Mouse (Mus musculus): ENCODE measurements around the gene Umod. TPM values are rescaled to one million over a fixed set of nuclear protein-coding genes. Genes with fewer than 3 reads are reported as not detected.

The Umod gene
- total RNA-seq (2021), result not detected

DNA sequence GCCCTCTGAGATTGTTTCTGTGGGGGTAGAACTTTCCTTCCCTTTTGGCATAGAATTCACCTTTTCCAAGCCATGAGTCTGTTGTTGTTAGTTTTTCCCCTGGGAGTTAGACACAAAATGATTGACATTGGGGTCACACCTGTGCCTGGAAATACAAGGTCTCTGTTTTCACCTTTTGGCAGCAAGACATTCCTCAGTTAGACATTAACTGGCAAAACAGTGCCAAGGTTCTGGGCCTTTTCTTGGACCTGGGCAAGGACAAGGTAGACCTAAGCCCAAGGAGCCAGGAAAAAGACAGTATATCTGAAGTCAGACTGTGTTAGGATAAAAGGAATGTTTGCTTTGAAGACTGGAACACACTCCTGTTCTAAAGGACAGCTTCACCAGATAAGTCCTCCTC, at the start of gene Umod:
Gene Umod (minus strand): TSS at position 27 of the 400 bp plus-strand sequence.
- DNase-seq (ENCODE audit: low spot score), result no peak
- intact Hi-C loops (cut with DNase I), result no loop called here

DNA sequence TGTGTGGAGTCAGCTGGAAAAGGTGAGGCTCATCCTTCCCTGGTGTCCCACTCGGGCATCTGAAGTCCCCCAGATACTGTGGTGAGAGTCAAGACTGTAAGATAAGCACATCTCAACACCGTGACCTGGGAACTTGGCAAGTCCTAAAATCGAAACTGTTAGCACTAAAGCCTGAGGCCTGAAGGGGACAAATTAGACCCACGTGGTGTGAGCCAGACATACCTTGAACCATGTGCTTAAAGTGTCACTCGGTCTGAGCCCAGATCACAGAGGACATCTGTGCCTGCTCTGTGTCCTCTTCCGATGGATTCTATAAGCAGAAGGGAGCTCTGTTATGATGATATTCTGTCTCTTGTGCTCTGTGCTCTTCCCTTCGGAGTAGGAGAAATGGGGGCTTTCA, 49.5 kb upstream of the Umod start:
- DNase-seq (ENCODE audit: low spot score), result no peak
- intact Hi-C loops (cut with DNase I), result no loop called here

DNA sequence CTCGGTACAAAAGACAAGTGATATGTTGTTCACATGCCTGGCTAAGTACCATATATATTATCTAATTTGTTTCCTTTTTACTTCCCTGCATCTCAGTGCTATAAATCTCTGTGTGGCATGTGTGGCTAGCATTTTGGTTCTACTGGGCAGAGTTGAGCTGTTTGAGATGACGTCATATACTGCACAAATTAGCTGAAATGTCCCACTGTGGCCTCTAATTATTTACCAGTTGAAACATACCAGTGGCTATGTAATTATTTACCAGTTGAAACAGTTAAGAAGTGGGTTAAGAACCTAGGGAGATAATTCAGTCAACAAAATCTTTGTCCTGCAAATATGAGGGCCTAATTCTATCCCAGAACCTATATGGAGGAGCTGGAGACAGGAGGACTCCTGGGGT, 48.5 kb upstream of the Umod start:
- DNase-seq (ENCODE audit: low spot score), result no peak
- intact Hi-C loops (cut with DNase I), result no loop called here

DNA sequence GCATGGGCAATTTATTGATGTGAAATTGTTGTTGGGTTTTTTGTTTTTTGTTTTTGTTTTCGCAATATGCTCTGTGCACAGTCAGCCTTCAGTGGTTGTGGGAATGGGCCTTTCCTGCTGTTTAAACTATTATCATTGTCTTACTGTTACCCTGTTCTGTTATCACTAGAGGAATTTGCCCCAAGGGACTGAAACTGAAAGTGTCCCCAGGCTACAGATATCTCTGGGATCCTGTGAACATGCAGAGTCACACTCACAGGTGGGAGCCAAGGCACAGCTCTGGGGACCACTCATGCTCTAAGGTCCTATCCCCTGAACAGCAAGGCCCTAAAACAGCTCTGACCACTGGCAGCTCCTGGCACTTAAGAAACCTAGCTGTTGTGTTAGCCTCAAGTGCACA, 48.1 kb upstream of the Umod start:
- no peak for DNase-seq (ENCODE audit: low spot score)
- intact Hi-C loops (cut with DNase I), result no loop called here

DNA sequence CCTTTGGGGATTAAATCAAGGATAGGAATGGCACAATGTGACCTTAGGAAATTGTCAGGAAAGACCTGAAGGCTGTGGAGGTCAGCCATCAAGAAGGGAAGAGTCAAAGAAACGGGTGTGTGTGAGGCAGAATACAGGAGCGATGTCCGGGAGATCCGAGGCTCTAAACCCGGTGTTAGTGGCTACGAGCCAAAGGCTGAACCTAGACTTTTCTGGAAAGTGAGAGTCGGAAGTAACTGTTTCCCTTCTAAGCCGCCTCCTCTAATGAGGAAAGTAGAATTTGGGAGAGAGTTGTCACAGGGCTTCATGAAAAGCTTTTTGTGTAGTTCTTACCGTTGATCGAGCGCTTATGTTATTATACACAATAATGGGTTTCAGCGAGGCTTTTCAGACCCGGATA, 47.4 kb upstream of the Umod start:
- intact Hi-C loops (cut with DNase I), result no loop called here
- no peak for DNase-seq (ENCODE audit: low spot score)

DNA sequence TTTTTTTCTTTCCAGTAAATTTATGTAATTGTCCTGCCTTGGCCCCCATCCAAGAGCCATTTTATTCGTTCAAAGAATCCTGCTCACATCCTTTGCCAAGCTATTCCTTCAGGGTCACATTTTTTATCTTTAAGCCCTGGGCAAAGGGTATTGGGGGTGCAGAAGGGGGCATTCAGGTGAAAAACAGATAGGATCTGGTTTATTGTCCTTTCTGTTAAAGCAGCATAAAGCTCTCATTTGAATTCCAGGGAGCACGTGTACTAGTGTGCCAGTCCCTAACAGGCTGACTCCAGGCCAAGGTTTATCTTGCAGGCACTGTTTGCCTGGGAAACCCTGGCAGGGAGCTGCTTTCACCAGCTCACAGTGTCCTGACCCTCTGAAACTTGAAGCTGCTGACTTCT, 46.8 kb upstream of the Umod start:
- intact Hi-C loops (cut with DNase I), result no loop called here
- peak; percentile 17 for DNase-seq (ENCODE audit: low spot score)

DNA sequence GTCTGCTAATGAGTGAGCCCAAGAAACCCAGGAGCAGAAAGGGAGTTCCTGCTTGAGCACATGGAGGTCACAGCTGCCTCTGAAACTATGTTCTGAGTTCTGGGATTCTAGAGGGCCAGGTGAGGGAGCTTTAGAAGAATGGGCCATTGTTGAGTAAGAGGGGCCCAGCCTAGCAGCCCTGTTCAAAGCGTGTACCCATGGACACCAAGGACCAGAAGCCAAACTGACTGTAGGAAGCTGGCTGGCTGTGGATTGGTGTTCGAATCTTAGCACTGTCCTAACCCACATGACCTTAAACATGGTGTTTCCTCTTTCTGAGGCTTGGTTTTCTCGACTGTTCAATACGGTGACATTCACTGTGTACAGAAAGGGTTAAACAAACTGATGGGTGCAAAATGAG, 44.3 kb upstream of the Umod start, which contains the start of gene Pdilt:
Gene Pdilt (minus strand): TSS at position 101 of the 400 bp plus-strand sequence.
- intact Hi-C loops (cut with DNase I), result no loop called here

DNA sequence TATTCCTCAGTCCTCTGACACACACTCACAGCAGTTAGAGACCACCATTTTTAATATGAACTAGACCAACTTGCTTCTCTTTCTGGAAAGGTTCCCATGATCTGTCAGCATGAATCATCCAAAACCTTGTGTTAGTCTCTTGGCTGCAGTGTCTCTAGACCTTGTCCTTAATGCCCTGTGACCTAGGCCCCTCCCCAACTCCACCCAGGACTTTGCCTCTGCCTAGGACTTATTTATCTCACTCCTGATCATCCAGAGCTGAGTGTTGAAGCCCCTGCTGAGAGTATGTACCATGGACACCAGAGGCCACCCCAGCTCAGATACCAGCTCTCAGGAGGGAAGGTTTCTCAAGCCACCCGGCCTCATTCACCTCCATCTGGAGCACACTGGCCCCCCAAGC, 43.3 kb upstream of the Umod start:
- intact Hi-C loops (cut with DNase I), result no loop called here
- DNase-seq (ENCODE audit: low spot score), result no peak

More for the DNA sequence above, 44.3 kb upstream of the Umod start, which contains the start of gene Pdilt:
- no peak for DNase-seq (ENCODE audit: low spot score)

DNA sequence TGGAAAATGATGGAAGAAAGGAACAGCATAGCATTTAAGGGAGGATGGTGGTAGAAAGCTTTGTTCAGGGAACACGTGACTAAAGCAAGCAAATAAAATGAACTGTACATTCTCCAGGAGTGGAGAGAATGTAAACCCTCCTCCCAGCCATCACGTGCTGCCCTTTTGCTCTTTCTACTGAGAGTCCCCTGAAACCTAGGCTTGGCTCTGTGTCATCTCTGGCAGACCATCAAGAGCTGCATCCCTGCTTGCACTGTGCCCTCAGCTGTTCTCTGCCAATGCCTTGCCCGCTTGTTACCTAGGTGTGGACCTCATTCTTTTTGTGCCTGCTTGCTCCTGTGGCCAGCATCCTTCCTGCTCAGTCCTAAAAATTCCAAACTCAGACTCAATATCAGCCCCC, 42.7 kb upstream of the Umod start:
- intact Hi-C loops (cut with DNase I), result no loop called here

DNA sequence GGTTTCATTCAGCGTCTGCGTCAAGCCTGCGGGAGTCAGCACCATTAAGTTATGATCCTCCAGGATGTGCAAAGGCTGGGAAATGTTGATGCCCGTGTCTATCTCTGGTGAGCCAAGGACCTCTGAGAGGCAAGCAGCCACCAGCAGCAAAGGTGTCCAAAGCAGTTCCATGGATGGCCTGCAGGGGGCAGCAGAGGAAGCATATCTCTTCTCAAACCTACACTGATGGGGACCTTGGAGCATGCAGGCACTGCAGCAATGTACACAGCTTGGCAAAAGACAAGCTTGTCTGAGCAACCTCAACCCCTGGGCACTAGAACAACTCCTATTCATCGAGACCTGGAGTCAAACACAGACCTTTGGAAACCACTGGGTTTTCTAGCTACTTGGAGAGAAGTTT, 40.6 kb upstream of the Umod start:
- intact Hi-C loops (cut with DNase I), result loop anchor here (10.0 kb wide), 2 partner anchors 155 to 755 kb away; no protein-coding TSS in a partner anchor
- DNase-seq (ENCODE audit: low spot score), result no peak

More for the DNA sequence above, 42.7 kb upstream of the Umod start:
- DNase-seq (ENCODE audit: low spot score), result no peak

DNA sequence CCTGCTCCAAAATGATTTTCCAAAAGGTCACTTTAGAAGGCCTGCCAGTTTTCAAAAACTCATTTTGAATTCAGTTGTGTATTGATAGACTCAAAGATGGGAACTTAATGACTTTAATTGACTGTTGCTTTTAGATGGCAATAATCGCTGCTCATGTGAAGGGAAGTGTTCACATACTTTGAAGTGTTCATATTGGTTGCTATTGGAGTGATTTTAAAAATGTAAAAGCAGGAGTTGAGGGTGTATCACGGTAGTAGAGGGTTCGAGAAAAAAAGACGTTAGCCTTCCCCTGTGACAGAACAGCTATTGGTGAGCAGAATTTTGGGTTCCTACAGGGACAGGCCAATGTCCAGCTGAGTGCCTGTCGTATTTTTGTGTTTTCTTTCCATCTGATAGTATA, 40.1 kb upstream of the Umod start, which contains the start of gene Acsm5:
Gene Acsm5 (plus strand): TSS at position 301 of the 400 bp plus-strand sequence.
- DNase-seq (ENCODE audit: low spot score), result no peak
- intact Hi-C loops (cut with DNase I), result loop anchor here (10.0 kb wide), 2 partner anchors 156 to 754 kb away; no protein-coding TSS in a partner anchor

DNA sequence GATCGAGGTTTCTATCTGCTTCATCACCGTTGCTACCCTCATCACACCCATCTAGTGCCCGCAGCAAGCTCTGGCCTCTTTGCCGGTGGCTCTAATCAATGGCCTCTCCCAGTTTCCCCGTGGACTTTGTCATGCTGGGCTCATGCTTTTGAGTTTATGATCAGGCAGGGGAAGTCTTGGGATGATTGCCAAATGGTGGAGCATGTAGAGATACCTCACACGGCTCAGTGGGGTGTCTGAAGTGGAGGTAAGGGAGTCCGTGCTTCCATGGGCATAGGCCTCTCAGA, 37.1 kb upstream of the Umod start:
- intact Hi-C loops (cut with DNase I), result loop anchor here (10.0 kb wide), 2 partner anchors 159 to 751 kb away; no protein-coding TSS in a partner anchor
- no peak for DNase-seq (ENCODE audit: low spot score)

DNA sequence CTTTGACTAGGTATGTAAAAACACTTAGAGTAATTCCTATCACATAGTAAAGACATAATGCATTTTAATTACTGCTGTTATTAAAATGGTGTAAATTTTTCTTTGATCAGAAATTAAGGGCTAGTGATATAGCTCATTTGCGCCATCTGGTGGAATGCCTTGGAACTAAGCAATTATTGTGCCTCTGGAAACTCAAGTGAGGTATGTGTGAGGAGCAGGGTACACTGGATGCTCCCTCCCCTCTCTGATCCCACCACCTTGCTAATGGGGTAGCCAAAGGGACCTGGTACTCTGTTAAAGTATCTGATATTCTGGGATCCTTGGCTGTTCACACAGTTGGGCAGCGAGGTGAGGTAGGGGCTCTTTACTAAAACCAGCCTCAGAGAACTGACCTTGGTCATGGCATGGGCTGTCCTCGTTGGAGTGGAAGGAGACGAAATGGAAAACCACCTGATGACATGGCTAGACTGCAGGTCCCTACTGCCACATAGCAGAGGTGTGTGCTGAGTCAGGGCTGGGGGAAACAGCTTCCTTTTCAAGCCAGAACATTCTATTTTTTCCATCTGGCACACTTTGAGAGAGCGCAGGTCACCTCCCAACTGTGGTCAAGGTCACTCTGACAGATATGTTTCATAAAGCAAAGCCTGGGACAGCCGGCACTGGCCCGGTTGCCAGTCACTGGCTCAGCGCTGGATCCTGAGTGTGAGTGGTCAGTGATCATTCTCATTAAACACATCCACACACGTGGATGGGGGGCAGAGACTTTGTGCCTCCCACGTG, 36.6 kb upstream of the Umod start:
- intact Hi-C loops (cut with DNase I), result loop anchor here (1.0 to 10.0 kb wide), 3 partner anchors 159 to 751 kb away; no protein-coding TSS in a partner anchor
- DNase-seq (ENCODE audit: low spot score), result no peak

DNA sequence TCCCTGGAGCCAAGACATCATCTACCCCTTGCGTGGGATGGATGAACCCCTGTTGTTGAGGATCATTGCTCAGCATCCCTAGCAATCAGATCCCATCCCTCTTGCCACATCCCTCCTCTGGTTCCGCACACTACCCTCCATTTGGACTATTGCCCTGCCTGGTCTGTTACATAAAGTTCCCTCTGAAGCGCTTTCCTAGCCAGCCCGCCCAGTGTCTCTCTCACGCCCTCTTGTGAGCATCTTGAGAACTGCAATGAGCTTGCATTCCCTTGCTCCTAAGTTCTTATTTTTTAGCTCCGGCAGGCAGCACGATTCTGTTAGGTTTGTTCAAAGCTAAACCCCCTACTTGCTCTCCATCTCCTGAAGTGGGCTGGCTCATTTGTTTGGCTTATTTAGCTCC, 34.0 kb upstream of the Umod start:
- DNase-seq (ENCODE audit: low spot score), result no peak

DNA sequence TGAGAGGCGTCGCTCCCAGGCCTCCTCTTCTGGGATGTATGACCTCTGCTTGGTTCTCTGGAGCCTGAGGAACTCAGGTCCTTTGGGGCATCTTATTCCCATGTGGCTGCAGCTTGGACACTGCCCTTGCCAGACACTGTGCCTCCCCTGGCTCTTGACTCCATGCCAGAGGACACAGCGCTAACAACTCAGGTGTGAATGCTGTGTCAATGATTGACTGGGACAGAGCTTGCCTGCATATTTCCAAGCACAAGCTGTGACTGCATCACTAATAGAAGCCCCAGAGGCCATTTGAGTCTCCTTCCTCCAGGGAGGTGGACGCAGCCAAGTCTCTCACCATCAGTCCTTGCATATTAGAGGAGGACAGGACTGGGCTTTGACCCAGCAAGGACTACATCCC, 32.1 kb upstream of the Umod start:
- intact Hi-C loops (cut with DNase I), result loop anchor here (10.0 kb wide), 2 partner anchors 164 to 746 kb away; no protein-coding TSS in a partner anchor
- DNase-seq (ENCODE audit: low spot score), result no peak

More for the DNA sequence above, 34.0 kb upstream of the Umod start:
- intact Hi-C loops (cut with DNase I), result loop anchor here (10.0 kb wide), 2 partner anchors 162 to 748 kb away; no protein-coding TSS in a partner anchor

DNA sequence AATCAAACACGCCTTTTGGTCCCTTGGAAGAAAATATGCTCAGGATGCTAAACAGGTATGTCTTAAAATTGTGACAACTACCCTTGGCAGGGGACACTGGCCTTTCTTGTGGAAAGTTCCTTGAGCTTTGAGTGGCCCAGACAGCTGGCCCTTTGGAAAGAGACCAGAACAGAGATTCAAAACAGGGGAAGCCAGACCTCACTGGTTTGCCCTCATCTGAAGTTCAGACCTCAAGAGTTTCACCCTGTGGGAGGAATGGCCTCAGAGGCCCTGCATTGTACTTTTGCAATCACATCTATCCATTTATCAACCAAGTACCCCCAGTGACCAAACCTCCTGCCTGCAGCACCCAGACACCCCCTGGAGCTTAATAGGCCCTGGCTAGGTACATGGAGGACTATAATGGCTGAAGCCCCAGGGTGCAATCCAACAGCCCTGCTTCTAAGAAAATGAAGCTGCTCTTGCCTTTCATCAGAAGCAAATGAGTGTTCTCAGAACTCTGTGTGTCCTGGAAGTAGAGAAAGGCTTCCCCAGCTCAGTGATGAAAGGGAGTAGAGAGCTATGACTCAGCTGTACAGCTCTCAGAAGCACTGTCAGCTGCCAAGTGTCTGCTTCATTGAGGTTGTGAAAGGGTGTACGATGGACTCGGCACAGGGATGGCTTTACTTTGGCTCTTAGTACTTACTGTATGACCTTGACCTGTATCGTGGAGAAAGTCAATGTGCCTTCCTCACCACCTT, 11.1 kb upstream of the Umod start:
- DNase-seq (ENCODE audit: low spot score), result no peak
- intact Hi-C loops (cut with DNase I), result no loop called here

DNA sequence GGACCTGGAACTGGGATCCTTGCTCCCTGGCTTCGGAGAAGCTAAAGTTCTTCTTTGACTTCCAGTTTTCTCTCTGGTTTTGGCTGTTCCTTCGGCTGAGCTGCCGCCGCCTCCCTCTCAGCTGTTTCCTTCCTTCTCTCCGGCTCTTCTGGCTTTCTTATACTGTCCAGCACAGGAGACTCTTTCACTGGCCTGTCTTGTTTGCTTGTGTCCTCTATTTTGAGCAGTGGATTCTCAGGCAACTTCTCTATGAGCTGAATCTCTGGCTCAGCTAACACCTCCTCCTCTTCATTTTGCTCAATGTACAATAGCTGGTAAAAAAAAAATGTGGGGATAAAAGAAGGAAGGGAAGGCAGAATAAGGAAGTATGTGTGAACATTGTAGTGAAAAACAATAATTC, 7.6 kb upstream of the Umod start:
- DNase-seq (ENCODE audit: low spot score), result no peak
- intact Hi-C loops (cut with DNase I), result no loop called here

DNA sequence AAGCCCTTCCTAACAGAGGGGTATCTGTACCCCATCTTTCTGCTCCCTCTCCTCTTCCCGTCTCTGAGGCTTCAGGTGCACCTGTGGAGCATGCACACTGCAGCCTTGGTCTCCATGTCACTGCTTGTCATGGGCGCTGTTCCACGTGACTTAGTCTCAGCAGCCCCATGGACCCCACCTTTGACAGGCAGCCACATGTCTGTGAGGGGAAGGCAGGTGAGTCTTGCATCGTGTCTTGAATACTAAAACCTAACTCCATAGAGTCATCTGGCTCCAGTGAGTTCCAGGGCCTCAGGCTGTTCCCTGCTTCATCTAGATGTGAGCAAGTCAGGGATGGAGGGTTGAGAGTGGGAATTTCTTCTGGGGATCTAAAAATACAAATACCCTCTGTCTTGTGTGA, 5.1 kb upstream of the Umod start:
- no peak for DNase-seq (ENCODE audit: low spot score)
- intact Hi-C loops (cut with DNase I), result no loop called here

DNA sequence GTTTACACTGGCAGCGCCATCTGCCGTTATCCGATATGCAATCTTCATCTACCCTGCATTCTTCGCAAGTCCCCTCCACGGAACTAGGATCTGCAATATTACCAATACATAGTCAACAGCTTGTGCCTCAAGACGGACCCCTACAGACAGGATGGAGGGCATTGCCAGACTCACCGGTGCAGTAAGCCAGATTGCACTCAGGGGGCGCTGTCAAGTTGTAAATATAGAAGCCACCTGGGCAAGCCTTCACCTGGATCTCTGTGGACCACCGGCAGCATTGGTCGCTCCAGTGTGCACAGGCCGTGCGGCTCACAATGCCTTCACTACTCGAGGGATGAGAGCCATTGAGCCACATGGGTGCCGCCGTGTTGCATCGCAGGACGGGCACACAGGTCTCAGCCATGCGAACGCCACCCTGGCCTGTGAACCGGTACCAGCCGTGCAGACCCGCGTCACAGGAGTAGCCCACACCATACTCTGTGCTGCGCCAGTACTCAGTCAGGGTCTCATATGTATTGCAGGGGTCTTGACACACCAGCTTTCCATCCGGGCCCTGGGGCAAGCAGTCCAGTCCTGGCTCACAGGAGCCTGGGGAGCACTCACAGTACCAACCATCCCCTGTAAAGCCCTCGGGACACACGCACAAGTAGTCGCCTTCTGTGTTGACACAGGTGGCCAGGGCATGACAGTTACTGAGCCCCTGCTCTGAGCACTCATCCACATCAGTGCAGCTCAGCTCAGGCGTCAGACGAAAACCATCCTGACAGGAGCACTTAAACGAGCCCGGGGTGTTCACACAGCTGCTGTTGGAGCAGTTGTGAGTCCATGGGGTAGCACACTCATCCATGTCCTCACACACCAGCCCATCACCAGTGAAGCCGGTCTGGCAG, 2.3 kb downstream of the Umod start:
- no peak for DNase-seq (ENCODE audit: low spot score)
- intact Hi-C loops (cut with DNase I), result no loop called here

DNA sequence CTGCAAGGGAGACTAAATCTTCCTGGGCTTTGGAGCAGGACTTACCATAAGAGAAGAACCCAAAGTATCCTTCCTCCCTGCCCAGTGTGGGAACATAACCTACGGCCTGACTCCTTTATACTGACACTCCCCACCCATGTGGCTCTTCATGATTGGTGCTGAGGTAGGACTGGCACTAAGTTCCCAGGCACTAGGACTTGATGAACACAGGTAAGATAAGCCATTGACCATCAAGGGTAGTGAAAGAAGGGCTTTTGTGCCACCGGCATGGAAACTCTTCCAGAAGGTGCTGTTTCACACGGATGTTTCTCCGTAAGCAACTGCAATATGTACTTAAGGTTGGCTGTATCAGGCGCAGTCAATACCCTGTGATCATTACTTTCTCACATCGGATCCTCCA, 19.9 kb downstream of the Umod start, which contains the start of gene Gp2:
Gene Gp2 (minus strand): TSS at position 101 of the 400 bp plus-strand sequence.
- DNase-seq (ENCODE audit: low spot score), result no peak
- intact Hi-C loops (cut with DNase I), result no loop called here
